Mouse (Mus musculus) intestine, embryonic 15.5 days (tissue): Measurements from ENCODE around the gene Nbeal2. TPM values are rescaled to one million over a fixed set of nuclear protein-coding genes. Genes with fewer than 3 reads are reported as not detected.
A peak's percentile ranks its signal among the peaks of the same experiment; 100 is the strongest.

Source experiments
- ATAC-seq: fragments of 200-750 bp; cut with Nextera tagmentation; 2 replicates; pipeline ENCODE4 v1.8.0; 2017; ENCODE audit warnings: moderate TSS enrichment, moderate library complexity
- H3K27ac ChIP-seq: fragments of 300-500 bp; sonication (generic); 2 replicates; pipeline ENCODE4 v1.5.1; 2015; ENCODE audit warnings: mild to moderate bottlenecking, inconsistent platforms
- H3K27me3 ChIP-seq: fragments of 300-500 bp; sonication (generic); replicated peaks from 2 replicates; pipeline ENCODE4 v1.6.1; 2015; ENCODE audit warnings: inconsistent platforms
- H3K36me3 ChIP-seq: fragments of 300-500 bp; sonication (generic); 2 replicates; pipeline ENCODE4 v1.6.1; 2015; ENCODE audit warnings: inconsistent platforms
- H3K4me1 ChIP-seq: fragments of 300-500 bp; sonication (generic); replicated peaks from 2 replicates; pipeline ENCODE4 v1.6.1; 2015; ENCODE audit warnings: inconsistent platforms
- H3K4me2 ChIP-seq: fragments of 300-500 bp; sonication (generic); replicated peaks from 2 replicates; pipeline ENCODE4 v1.6.1; 2015; ENCODE audit warnings: mild to moderate bottlenecking, inconsistent platforms
- H3K4me3 ChIP-seq: fragments of 300-500 bp; sonication (generic); replicated peaks from 2 replicates; pipeline ENCODE4 v1.5.1; 2015; ENCODE audit warnings: inconsistent platforms
- H3K9ac ChIP-seq: fragments of 300-500 bp; sonication (generic); 2 replicates; pipeline ENCODE4 v1.6.1; 2015; ENCODE audit warnings: inconsistent platforms
- H3K9me3 ChIP-seq: fragments of 300-500 bp; sonication (generic); 2 replicates; pipeline ENCODE4 v1.6.1; 2016; ENCODE audit warnings: inconsistent platforms
- WGBS: fragments of 180-500 bp; shearing (Covaris S2); methylation state at CpG from one replicate; pipeline ENCODE4 v1.1.7; 2015; 5-methylcytosine and 5-hydroxymethylcytosine counted together
- polyA plus RNA-seq: library from polyadenylated mRNA; unstranded; fragments of >200 nt; fragmentation: Nextera tagmentation; extraction: Ambion mirVana; gene quantifications from 2 replicates; pipeline ENCODE4 v1.2.1, GENCODE M21; 2015

The Nbeal2 gene
- polyA plus RNA-seq, 1 experiment from 2014 or later, result 3.6 TPM

DNA sequence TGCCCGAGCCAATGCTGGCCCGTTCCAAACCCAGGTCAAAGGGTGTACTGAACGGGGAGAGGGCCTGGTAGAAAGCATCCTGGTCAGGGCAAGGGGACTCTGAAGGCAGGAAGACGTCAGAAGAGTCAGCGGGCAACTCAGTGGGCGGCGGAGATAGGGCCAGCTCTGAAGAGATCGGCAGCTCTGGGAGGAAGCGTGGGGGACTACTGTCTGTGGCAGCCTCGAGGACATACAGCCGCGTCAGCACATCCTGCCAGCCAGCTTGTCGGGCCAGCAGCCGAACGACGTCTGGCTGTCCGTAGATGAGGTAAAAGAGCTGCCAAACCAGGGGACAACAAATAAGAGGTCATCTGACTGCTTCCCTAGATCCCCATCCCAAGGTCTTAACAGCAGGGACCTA lies 20.1 kb downstream of the Nbeal2 start:
- H3K36me3 ChIP-seq, result 0 out of 2 replicates have a peak, but pooled peaks cover 5% of the 10 kb centered on the region
- no peak overlapping the region for H3K4me3 ChIP-seq
- ATAC-seq, result no peak
- no peak overlapping the region for H3K27ac ChIP-seq
- 82% methylated on average over 17 of the region's 17 CpGs for WGBS
- H3K9ac ChIP-seq, result no peak overlapping the region
- peaks cover 13% of the 10 kb centered on the region for H3K27me3 ChIP-seq
- H3K9me3 ChIP-seq, result no peaks in the 10 kb centered on the region
- H3K4me2 ChIP-seq, result no peak overlapping the region
- no peaks in the 10 kb centered on the region for H3K4me1 ChIP-seq

DNA sequence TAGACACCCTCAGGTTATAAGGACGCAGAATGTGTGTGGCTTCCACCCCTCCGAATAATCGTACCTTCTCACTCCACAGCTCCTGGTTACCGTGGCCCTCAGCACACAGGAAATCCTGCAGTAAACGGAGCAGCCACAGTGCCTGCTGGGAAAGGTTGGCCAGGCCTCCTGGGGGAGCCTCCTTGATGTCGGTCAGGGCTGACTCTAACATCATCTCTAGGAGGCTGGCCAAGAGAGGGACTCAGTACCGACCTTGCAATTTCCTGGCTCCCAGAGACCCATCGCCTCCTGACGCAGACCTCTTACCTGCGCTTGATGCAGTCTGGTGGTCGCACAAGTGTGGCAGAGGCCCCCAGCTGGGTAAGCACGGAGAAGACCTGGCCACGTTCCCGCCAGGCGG lies 21.3 kb downstream of the Nbeal2 start:
- Histone ChIP-seq H3K9me3 (no peaks in the 10 kb centered on the region), H3K4me1 (no peaks in the 10 kb centered on the region), H3K27me3 (peaks cover 13% of the 10 kb centered on the region), H3K4me2 (no peak overlapping the region), H3K4me3 (no peak overlapping the region), H3K9ac (no peak overlapping the region), H3K36me3 (0 out of 2 replicates have a peak, but pooled peaks cover 5% of the 10 kb centered on the region), H3K27ac (no peak overlapping the region)
- 79% methylated on average over 15 of the region's 15 CpGs for whole genome bisulfite sequencing
- ATAC-seq, result no peak

DNA sequence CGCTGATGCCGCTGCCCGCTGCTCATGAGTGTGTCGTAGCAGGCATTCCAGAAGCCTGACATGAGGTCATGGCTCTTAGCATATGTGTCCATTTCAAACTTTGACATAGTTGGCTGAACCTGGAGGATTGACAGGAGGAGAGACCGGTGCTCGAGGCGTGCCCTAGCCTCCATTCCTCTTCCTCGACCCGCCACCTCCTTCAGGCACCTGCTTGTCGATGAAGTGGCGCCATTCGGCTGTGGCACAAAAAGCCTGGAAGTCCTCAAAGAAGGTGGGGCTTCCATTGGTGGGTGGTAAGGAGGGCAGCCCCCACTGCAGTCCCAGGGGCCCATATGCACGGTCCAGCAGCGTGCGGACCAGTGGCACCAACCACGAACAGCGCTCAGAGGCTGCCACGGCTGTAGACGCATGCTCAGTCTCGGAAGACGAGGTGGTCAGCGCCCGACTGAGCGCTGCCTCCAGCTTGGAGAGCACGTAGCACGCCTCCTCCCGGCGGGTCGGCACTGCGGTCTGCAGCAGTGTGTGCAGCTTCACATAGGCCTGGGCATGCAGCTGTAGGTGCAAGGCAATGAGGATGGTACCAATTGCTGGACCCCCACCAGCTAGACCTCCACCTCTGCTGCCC lies 22.2 kb downstream of the Nbeal2 start:
- WGBS, result 35% methylated on average over 30 of the region's 30 CpGs
- Histone ChIP-seq H3K27me3 (peaks cover 13% of the 10 kb centered on the region), H3K9me3 (no peaks in the 10 kb centered on the region), H3K4me1 (no peaks in the 10 kb centered on the region), H3K4me3 (no peak overlapping the region), H3K27ac (no peak overlapping the region), H3K4me2 (peak overlapping the region; percentile 35), H3K36me3 (0 out of 2 replicates have a peak, but pooled peaks cover 5% of the 10 kb centered on the region), H3K9ac (no peak overlapping the region)
- peak; percentile 19; the same call in 1 of the 2 replicates for ATAC-seq

DNA sequence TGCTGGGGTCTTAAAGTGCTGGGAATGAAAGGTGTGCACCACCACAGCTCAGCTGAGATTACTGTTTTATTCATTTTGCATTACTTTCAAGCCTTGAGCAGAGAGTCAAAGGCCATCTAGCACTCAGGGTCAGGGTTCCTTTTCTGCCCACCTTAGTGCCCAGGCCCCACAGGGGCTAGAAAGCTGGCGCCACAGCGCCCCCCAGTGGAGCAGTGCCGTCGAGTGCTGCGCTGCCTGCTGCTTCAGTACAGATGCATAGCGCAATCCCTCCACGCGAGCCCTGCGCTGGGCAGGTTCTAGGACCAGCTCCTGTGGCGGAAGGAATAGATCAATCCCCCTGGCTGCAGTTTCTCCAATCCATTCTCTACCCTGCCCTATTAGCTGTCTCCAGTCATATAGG lies 22.8 kb downstream of the Nbeal2 start:
- 24% methylated on average over 10 of the region's 10 CpGs for WGBS
- H3K36me3 ChIP-seq, result 0 out of 2 replicates have a peak, but pooled peaks cover 5% of the 10 kb centered on the region
- H3K27ac ChIP-seq, result no peak overlapping the region
- no peaks in the 10 kb centered on the region for H3K9me3 ChIP-seq
- H3K9ac ChIP-seq, result no peak overlapping the region
- peaks cover 13% of the 10 kb centered on the region for H3K27me3 ChIP-seq
- no peak overlapping the region for H3K4me3 ChIP-seq
- ATAC-seq, result no peak
- no peaks in the 10 kb centered on the region for H3K4me1 ChIP-seq
- peak overlapping the region; percentile 35; the same call in 1 of the 2 replicates for H3K4me2 ChIP-seq

DNA sequence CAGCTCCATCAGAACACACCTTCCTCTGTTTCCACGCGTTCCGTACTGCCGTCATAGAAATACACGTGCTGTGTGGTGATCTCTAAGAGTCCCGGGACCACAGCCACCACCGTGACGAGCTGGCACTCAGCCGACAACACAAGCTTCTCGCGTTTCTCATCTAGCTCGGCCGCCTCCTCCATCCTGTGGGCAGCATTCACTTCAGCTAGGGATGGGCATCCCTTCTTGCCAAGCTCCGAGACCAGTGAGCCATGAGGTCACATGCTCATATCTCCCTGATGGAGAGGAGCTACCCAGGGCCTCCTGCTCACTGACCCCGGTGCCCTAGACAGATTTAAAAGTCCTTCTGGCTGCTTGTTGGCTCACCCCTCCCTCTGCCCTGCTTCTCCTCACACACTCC lies 23.8 kb downstream of the Nbeal2 start:
- Histone ChIP-seq H3K9ac (no peak overlapping the region), H3K4me2 (no peak overlapping the region), H3K9me3 (no peaks in the 10 kb centered on the region), H3K4me3 (no peak overlapping the region), H3K27me3 (peaks cover 13% of the 10 kb centered on the region), H3K36me3 (0 out of 2 replicates have a peak, but pooled peaks cover 5% of the 10 kb centered on the region), H3K27ac (no peak overlapping the region), H3K4me1 (peaks cover 2% of the 10 kb centered on the region; the same call in 1 of the 2 replicates)
- ATAC-seq, result no peak
- WGBS, result 86% methylated on average over 15 of the region's 15 CpGs

GRCm38 (mm10) chr9:110625350-110625908 lies 28.5 kb downstream of the Nbeal2 start:
- ATAC-seq, result no peak
- WGBS, result 66% methylated on average over 11 of the region's 11 CpGs
- Histone ChIP-seq H3K4me1 (peaks cover 25% of the 10 kb centered on the region; the same call in 1 of the 2 replicates), H3K9me3 (no peaks in the 10 kb centered on the region), H3K9ac (peak overlapping the region; percentile 59), H3K27ac (peak overlapping the region; percentile 59), H3K27me3 (no peaks in the 10 kb centered on the region), H3K4me2 (peak overlapping the region; percentile 98), H3K36me3 (peaks cover 7% of the 10 kb centered on the region), H3K4me3 (peak overlapping the region; percentile 56)

- peaks cover 25% of the 10 kb centered on the region; the same call in 1 of the 2 replicates for H3K4me1 ChIP-seq
- ATAC-seq, result peak; percentile 95
- H3K9ac ChIP-seq, result peak within 1 kb of the TSS; percentile 59
- no peaks in the 10 kb centered on the region for H3K27me3 ChIP-seq
- no peaks in the 10 kb centered on the region for H3K9me3 ChIP-seq
- peaks cover 12% of the 10 kb centered on the region for H3K36me3 ChIP-seq
- peak within 1 kb of the TSS; percentile 98 for H3K4me2 ChIP-seq
- WGBS, result under 1% methylated on average over 41 of the region's 41 CpGs
- H3K27ac ChIP-seq, result peak within 1 kb of the TSS; percentile 83
- H3K4me3 ChIP-seq, result peak within 1 kb of the TSS; percentile 56
Measured at GRCm38 (mm10) chr9:110624361-110625166, 29.4 kb downstream of the Nbeal2 start, which contains the start of gene Nradd. Nradd (minus strand) TSS chr9:110624452.

GRCm38 (mm10) chr9:110623416-110624195 lies 30.4 kb downstream of the Nbeal2 start:
- Histone ChIP-seq H3K36me3 (peaks cover 16% of the 10 kb centered on the region), H3K4me1 (peaks cover 25% of the 10 kb centered on the region; the same call in 1 of the 2 replicates), H3K9me3 (no peaks in the 10 kb centered on the region), H3K4me3 (peak overlapping the region; percentile 56), H3K27ac (peak overlapping the region; percentile 83), H3K4me2 (peak overlapping the region; percentile 98), H3K27me3 (no peaks in the 10 kb centered on the region), H3K9ac (peak overlapping the region; percentile 59)
- 33% methylated on average over 8 of the region's 8 CpGs for WGBS
- ATAC-seq, result peak; percentile 11

DNA sequence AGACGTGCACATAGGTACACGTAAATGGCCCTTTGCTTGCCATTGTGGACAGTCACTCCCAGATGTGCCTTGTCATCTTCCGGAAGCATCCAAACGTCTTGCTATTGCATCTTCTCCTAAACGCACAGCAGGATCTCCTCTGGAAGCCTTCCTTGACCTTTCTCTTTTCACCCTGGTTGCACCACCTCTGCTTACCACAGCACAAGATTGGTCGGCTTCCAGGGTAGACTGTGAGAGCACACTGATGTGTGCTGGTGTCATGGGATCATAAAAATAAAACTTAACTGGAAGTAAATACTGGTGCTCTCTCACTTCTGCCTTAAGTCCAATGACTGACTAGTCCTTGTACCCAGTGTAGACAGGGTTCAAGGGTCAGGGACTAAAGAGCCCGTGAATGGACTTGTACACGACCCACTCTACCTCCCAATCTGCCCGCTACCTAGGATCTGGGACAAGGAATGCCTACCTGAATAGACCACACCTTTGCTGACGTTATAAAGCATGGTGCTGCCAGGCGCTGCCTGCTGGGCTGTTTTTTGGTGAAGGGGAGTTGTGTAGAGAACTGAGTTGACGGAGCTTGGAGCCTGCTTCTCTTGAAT lies 31.2 kb downstream of the Nbeal2 start:
- peak overlapping the region; percentile 98; the same call in 1 of the 2 replicates for H3K4me2 ChIP-seq
- H3K27me3 ChIP-seq, result no peaks in the 10 kb centered on the region
- peaks cover 23% of the 10 kb centered on the region for H3K36me3 ChIP-seq
- H3K9me3 ChIP-seq, result no peaks in the 10 kb centered on the region
- no peak overlapping the region for H3K9ac ChIP-seq
- H3K4me1 ChIP-seq, result peaks cover 25% of the 10 kb centered on the region; the same call in 1 of the 2 replicates
- no peak overlapping the region for H3K4me3 ChIP-seq
- no peak overlapping the region for H3K27ac ChIP-seq
- WGBS, result 74% methylated on average over 12 of the region's 12 CpGs
- no peak for ATAC-seq

GRCm38 (mm10) chr9:110620685-110621084 lies 33.3 kb downstream of the Nbeal2 start:
- no peaks in the 10 kb centered on the region for H3K9me3 ChIP-seq
- H3K4me1 ChIP-seq, result peaks cover 25% of the 10 kb centered on the region; the same call in 1 of the 2 replicates
- H3K27me3 ChIP-seq, result no peaks in the 10 kb centered on the region
- H3K4me3 ChIP-seq, result no peak overlapping the region
- no peak overlapping the region for H3K4me2 ChIP-seq
- peaks cover 36% of the 10 kb centered on the region for H3K36me3 ChIP-seq
- H3K9ac ChIP-seq, result no peak overlapping the region
- WGBS, result 97% methylated on average over 7 of the region's 7 CpGs
- no peak overlapping the region for H3K27ac ChIP-seq
- no peak for ATAC-seq

DNA sequence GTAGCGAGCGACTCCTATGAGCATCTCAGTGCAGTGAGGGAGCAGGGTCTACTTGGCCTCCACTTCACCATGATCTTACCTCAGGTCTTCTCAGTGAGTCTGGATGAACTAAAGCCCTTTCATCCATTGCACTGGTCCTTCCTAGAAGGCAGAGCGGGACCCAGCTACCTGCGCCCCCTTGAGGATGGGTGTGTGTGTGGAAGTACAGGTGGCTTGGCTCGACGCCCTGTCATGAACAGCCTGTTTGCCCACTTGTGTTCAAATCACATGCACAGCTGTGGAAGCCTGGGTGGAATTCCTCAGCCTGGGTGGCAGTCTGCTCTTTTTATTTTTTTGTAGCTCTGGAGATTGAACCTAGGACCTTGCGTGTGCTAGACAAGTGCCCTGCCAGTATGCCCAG lies 33.8 kb downstream of the Nbeal2 start:
- peaks cover 23% of the 10 kb centered on the region; the same call in 1 of the 2 replicates for H3K4me1 ChIP-seq
- no peak overlapping the region for H3K9ac ChIP-seq
- peaks cover 41% of the 10 kb centered on the region for H3K36me3 ChIP-seq
- no peaks in the 10 kb centered on the region for H3K27me3 ChIP-seq
- 82% methylated on average over 7 of the region's 7 CpGs for WGBS
- no peak for ATAC-seq
- H3K27ac ChIP-seq, result no peak overlapping the region
- H3K4me2 ChIP-seq, result no peak overlapping the region
- no peak overlapping the region for H3K4me3 ChIP-seq
- H3K9me3 ChIP-seq, result no peaks in the 10 kb centered on the region
